Mouse (Mus musculus) MEL (cell line): ENCODE results near the gene Srbd1. TPM values are rescaled to one million over a fixed set of nuclear protein-coding genes. Genes with fewer than 3 reads are reported as not detected.

Experiments used
- DNase-seq: peaks from one replicate; pipeline ENCODE4 v3.0.0; 2011; ENCODE audit warnings: low read depth, low spot score
- H3K27ac ChIP-seq: 2 replicates; pipeline ENCODE4 v1.5.1; 2012; ENCODE audit warnings: low read depth, mild to moderate bottlenecking, control low read depth, low read length, moderate library complexity; ENCODE audit not compliant: control insufficient read depth
- H3K27me3 ChIP-seq, 2 experiments: fragments of 150-350 bp in 1 of 2; sonication (generic) in 1 of 2; 2 replicates each; pipeline ENCODE4 v1.6.1; 2012; ENCODE audit warnings: low read length in 2 of 2, mild to moderate bottlenecking in 2 of 2, improper control_type of control experiment in 1 of 2, moderate library complexity in 1 of 2; ENCODE audit not compliant: insufficient read depth in 2 of 2, control insufficient read depth in 1 of 2
- H3K36me3 ChIP-seq, 2 experiments: 2 replicates each; pipeline ENCODE4 v1.6.1; 2012 to 2014; ENCODE audit warnings: low read length in 2 of 2, improper control_type of control experiment in 1 of 2, inconsistent platforms in 1 of 2, mild to moderate bottlenecking in 1 of 2; ENCODE audit not compliant: insufficient read depth in 2 of 2, control insufficient read depth in 1 of 2
- H3K4me1 ChIP-seq, 2 experiments: fragments of 150-350 bp in 1 of 2; sonication (generic) in 1 of 2; 2 replicates each; pipeline ENCODE4 v1.6.1; 2012; ENCODE audit warnings: low read length in 2 of 2, improper control_type of control experiment in 1 of 2, mild to moderate bottlenecking in 1 of 2; ENCODE audit not compliant: insufficient read depth in 2 of 2, control insufficient read depth in 1 of 2
- H3K4me3 ChIP-seq, 2 experiments: fragments of 150-350 bp in 1 of 2; sonication (generic) in 1 of 2; 2 replicates each; pipeline ENCODE4 v1.5.1; 2012; ENCODE audit warnings: low read depth in 2 of 2, low read length in 2 of 2, mild to moderate bottlenecking in 2 of 2, moderate library complexity in 2 of 2, control low read depth in 1 of 2, improper control_type of control experiment in 1 of 2; ENCODE audit not compliant: control insufficient read depth in 1 of 2, insufficient read depth in 1 of 2
- H3K79me2 ChIP-seq: 2 replicates; pipeline ENCODE4 v1.6.1; 2012; ENCODE audit warnings: mild to moderate bottlenecking, low read length, moderate library complexity; ENCODE audit not compliant: control insufficient read depth, poor library complexity, insufficient read depth
- H3K9ac ChIP-seq: 2 replicates; pipeline ENCODE4 v1.6.1; 2012; ENCODE audit warnings: low read depth, mild to moderate bottlenecking, control low read depth, low read length, moderate library complexity; ENCODE audit not compliant: control insufficient read depth, poor library complexity, severe bottlenecking
- H3K9me3 ChIP-seq: fragments of 150-350 bp; sonication (generic); replicated peaks from 2 replicates; pipeline ENCODE4 v1.6.1; 2012; ENCODE audit warnings: mild to moderate bottlenecking, low read length, improper control_type of control experiment, moderate library complexity; ENCODE audit not compliant: insufficient read depth
- CHD1 ChIP-seq: IDR thresholded peaks from 2 replicates; pipeline ENCODE4 v1.6.1; 2012; ENCODE audit warnings: low read depth, mild to moderate bottlenecking, inconsistent platforms, low read length, improper control_type of control experiment
- CTCF ChIP-seq, 3 experiments: IDR thresholded peaks in 2 of 3; conservative IDR thresholded peaks in 1 of 3; 2 replicates each; pipeline ENCODE4 v1.5.1; 2011 to 2012; ENCODE audit warnings: low read length in 3 of 3, low read depth in 2 of 3, mild to moderate bottlenecking in 2 of 3, improper control_type of control experiment in 1 of 3, inconsistent platforms in 1 of 3, mixed read lengths in 1 of 3, moderate library complexity in 1 of 3; ENCODE audit not compliant: control insufficient read depth in 1 of 3, insufficient read depth in 1 of 3, poor library complexity in 1 of 3, severe bottlenecking in 1 of 3
- ELF1 ChIP-seq: IDR thresholded peaks from 2 replicates; pipeline ENCODE4 v1.6.1; 2014; ENCODE audit warnings: low read depth, mild to moderate bottlenecking, inconsistent platforms, low read length, improper control_type of control experiment, moderate library complexity
- EP300 ChIP-seq, 2 experiments: IDR thresholded peaks; 2 replicates each; pipeline ENCODE4 v1.6.1; 2011; ENCODE audit warnings: improper control_type of control experiment in 2 of 2, low read length in 2 of 2, low read depth in 1 of 2, mild to moderate bottlenecking in 1 of 2
- ETS1 ChIP-seq: IDR thresholded peaks from 2 replicates; pipeline ENCODE4 v1.6.1; 2012; ENCODE audit warnings: low read depth, mild to moderate bottlenecking, inconsistent platforms, low read length, improper control_type of control experiment, moderate library complexity
- GABPA ChIP-seq: IDR thresholded peaks from 2 replicates; pipeline ENCODE4 v1.6.1; 2012; ENCODE audit warnings: low read depth, mild to moderate bottlenecking, inconsistent platforms, low read length, improper control_type of control experiment, moderate library complexity
- GATA1 ChIP-seq: IDR thresholded peaks from 2 replicates; pipeline ENCODE4 v1.6.1; 2011; ENCODE audit warnings: low read depth, low read length, improper control_type of control experiment
- JUND ChIP-seq: IDR thresholded peaks from 2 replicates; pipeline ENCODE4 v1.6.1; 2011; ENCODE audit warnings: low read depth, mild to moderate bottlenecking, improper control_type of control experiment, low read length
- MYB ChIP-seq: IDR thresholded peaks from 2 replicates; pipeline ENCODE4 v1.6.1; 2011; ENCODE audit warnings: mild to moderate bottlenecking, low read depth, low read length, improper control_type of control experiment
- MYC ChIP-seq: IDR thresholded peaks from 2 replicates; pipeline ENCODE4 v1.6.1; 2011; ENCODE audit warnings: low read depth, mild to moderate bottlenecking, low read length, improper control_type of control experiment, moderate library complexity
- NELFE ChIP-seq: IDR thresholded peaks from 2 replicates; pipeline ENCODE4 v1.6.1; 2011; ENCODE audit warnings: low read depth, low read length, improper control_type of control experiment
- NRF1 ChIP-seq: IDR thresholded peaks from 2 replicates; pipeline ENCODE4 v1.6.1; 2014; ENCODE audit warnings: low read depth, mild to moderate bottlenecking, inconsistent platforms, low read length, improper control_type of control experiment, moderate library complexity; ENCODE audit not compliant: poor library complexity, insufficient read depth, severe bottlenecking
- RAD21 ChIP-seq: IDR thresholded peaks from 2 replicates; pipeline ENCODE4 v1.6.1; 2011; ENCODE audit warnings: mild to moderate bottlenecking, low read depth, low read length, improper control_type of control experiment
- RCOR1 ChIP-seq: IDR thresholded peaks from 2 replicates; pipeline ENCODE4 v1.6.1; 2012; ENCODE audit warnings: low read depth, mild to moderate bottlenecking, inconsistent platforms, low read length, improper control_type of control experiment
- SMC3 ChIP-seq: IDR thresholded peaks from 2 replicates; pipeline ENCODE4 v1.6.1; 2011; ENCODE audit warnings: low read depth, low read length, improper control_type of control experiment
- ZC3H11A ChIP-seq: IDR thresholded peaks from 2 replicates; pipeline ENCODE4 v1.6.1; 2012; ENCODE audit warnings: low read depth, mild to moderate bottlenecking, inconsistent platforms, low read length, improper control_type of control experiment
- ZNF384 ChIP-seq: IDR thresholded peaks from 2 replicates; pipeline ENCODE4 v1.6.1; 2012; ENCODE audit warnings: low read depth, mild to moderate bottlenecking, inconsistent platforms, low read length, improper control_type of control experiment
- polyA plus RNA-seq, 2 experiments: library from polyadenylated mRNA; stranded (reverse) in 1 of 2; unstranded in 1 of 2; fragments of >175 nt in 1 of 2; fragments of >200 nt in 1 of 2; gene quantifications; 2 replicates each; pipeline versions ENCODE4 v1.2.1 to v1.2.4; 2012; ENCODE audit warnings: low replicate concordance in 2 of 2, low read depth in 1 of 2; ENCODE audit not compliant: insufficient read length in 2 of 2, insufficient read depth in 1 of 2, missing spikeins in 1 of 2
- total RNA-seq: library from RNA; depleted of rRNA; stranded (reverse); fragments of 300-350 nt; gene quantifications from 2 replicates; pipeline ENCODE4 v1.2.3, GENCODE M21; 2012

Gene Srbd1
- total and polyA plus RNA-seq, 3 experiments: 14.9 to 30.5 TPM; not detected in 1

GRCm38 (mm10) chr17:86063461-86063860 is 81.5 kb downstream of the Srbd1 start:
- Histone ChIP-seq H3K36me3 (peaks cover 0 to 15% of the 10 kb centered on the region in 2 experiments; a peak in 3 of 4 replicates), H3K27ac (no peak overlapping the region), H3K9me3 (no peaks in the 10 kb centered on the region), H3K9ac (no peak overlapping the region), H3K4me3 (no peak overlapping the region), H3K27me3 (no peaks in the 10 kb centered on the region), H3K4me1 (peaks cover 6% of the 10 kb centered on the region in 2 experiments; a peak in 3 of 4 replicates), H3K79me2 (peaks cover 4% of the 10 kb centered on the region; the same call in 1 of the 2 replicates)
- peak; percentile 80 for DNase-seq
- TF ChIP-seq RAD21: peak; percentile 81
- TF ChIP-seq MYB: no peak
- TF ChIP-seq CTCF (IDR thresholded peaks at IDR 0.05 in 2 of 3, conservative IDR thresholded peaks at IDR 0.05 in 1 of 3; ENCODE audit: control insufficient read depth in 1 of 3, insufficient read depth in 1 of 3, low read depth in 2 of 3, low read length in 3 of 3, poor library complexity in 1 of 3, severe bottlenecking in 1 of 3): peak; percentile 80 to 97 (median 91)
- peak; percentile 85 for TF ChIP-seq SMC3
- TF ChIP-seq GABPA: no peak
- peak; percentile 97 for TF ChIP-seq JUND
- TF ChIP-seq ETS1: no peak
- peak; percentile 92 for TF ChIP-seq ZC3H11A
- TF ChIP-seq MYC: no peak

GRCm38 (mm10) chr17:86060911-86061310 is 84.1 kb downstream of the Srbd1 start:
- H3K9ac ChIP-seq: peak overlapping the region; percentile 18; the same call in 1 of the 2 replicates
- H3K27me3 ChIP-seq: no peaks in the 10 kb centered on the region
- H3K4me1 ChIP-seq: peaks cover 6% of the 10 kb centered on the region in 2 experiments; a peak in 3 of 4 replicates
- peaks cover 4% of the 10 kb centered on the region; the same call in 1 of the 2 replicates for H3K79me2 ChIP-seq
- no peak overlapping the region for H3K27ac ChIP-seq
- no peaks in the 10 kb centered on the region for H3K9me3 ChIP-seq
- TF ChIP-seq SMC3: peak; percentile 26
- TF ChIP-seq ELF1: 0 out of 2 replicates have a peak, but pooled peaks have one; percentile 39
- peak; percentile 38; the same call in 1 of the 2 replicates for TF ChIP-seq MYC
- peak; percentile 50; the same call in 1 of the 2 replicates for TF ChIP-seq RCOR1
- TF ChIP-seq EP300 (IDR thresholded peaks at IDR 0.05; ENCODE audit: low read depth in 1 of 2, low read length in 2 of 2): peak in 1 of 2 experiments; percentile 43; a peak in 2 of 4 replicates
- no peak for TF ChIP-seq NELFE
- no peak for TF ChIP-seq NRF1
- no peak for TF ChIP-seq CHD1
- TF ChIP-seq RAD21: no peak; the same call in 1 of the 2 replicates
- TF ChIP-seq GATA1: 0 out of 2 replicates have a peak, but pooled peaks have one; percentile 35
- TF ChIP-seq ZNF384: 0 out of 2 replicates have a peak, but pooled peaks have one; percentile 10
- DNase-seq: peak; percentile 76
- H3K4me3 ChIP-seq: peak overlapping the region in 1 of 2 experiments; percentile 38; a peak in 2 of 4 replicates
- H3K36me3 ChIP-seq: peaks cover 0 to 15% of the 10 kb centered on the region in 2 experiments; a peak in 3 of 4 replicates
